Mouse (Mus musculus) small intestine, adult 10 weeks (tissue): ENCODE data around the gene Mrgprb4. TPM values are rescaled to one million over a fixed set of nuclear protein-coding genes. Genes with fewer than 3 reads are reported as not detected.

ENCODE experiments used
- polyA plus RNA-seq: library from polyadenylated mRNA; stranded (reverse); fragments of 350-450 nt; fragmentation: Illumina TruSeq; extraction: RNeasy Lipid Tissue Mini Kit (QIAGEN cat#74804); gene quantifications from one replicate; pipeline ENCODE4 v1.2.3, GENCODE M21; 2014; ENCODE audit warnings: low replicate concordance

Gene Mrgprb4
- not detected for polyA plus RNA-seq

GRCm38 (mm10) chr7:48199188-48199587 is at the start of gene Mrgprb4:
Gene Mrgprb4 (minus strand): TSS chr7:48199288.

GRCm38 (mm10) chr7:48168919-48169318 is 30.2 kb downstream of the Mrgprb4 start, which contains the start of gene Mrgprb5:
Gene Mrgprb5 (minus strand): TSS chr7:48169019.

Other genes with a start within 250 kb of the Mrgprb4 start
- gene Mrgpra4, start 217.2 kb downstream of the Mrgprb4 start, polyA plus RNA-seq, result not detected
- not detected for gene Mrgprx1, start 171.7 kb downstream of the Mrgprb4 start, polyA plus RNA-seq
- not detected for gene Mrgprb5, start 30.3 kb downstream of the Mrgprb4 start, polyA plus RNA-seq
- gene Mrgprb8, start 189.2 kb upstream of the Mrgprb4 start, polyA plus RNA-seq, result not detected